Mouse (Mus musculus) liver, embryonic 13.5 days (tissue): Measurements from ENCODE around the gene Ccdc50. TPM values are rescaled to one million over a fixed set of nuclear protein-coding genes. Genes with fewer than 3 reads are reported as not detected.
A peak's percentile ranks its signal among the peaks of the same experiment; 100 is the strongest.

Experiments used
- ATAC-seq: fragments of 200-750 bp; cut with Nextera tagmentation; 2 replicates; pipeline ENCODE4 v1.8.0; 2017; ENCODE audit warnings: low read depth, mild to moderate bottlenecking, moderate number of reproducible peaks, moderate library complexity
- DNase-seq: peaks from one replicate; pipeline ENCODE4 v3.0.0; 2022
- H3K27ac ChIP-seq: fragments of 300-500 bp; sonication (generic); 2 replicates; pipeline ENCODE4 v1.5.1; 2015; ENCODE audit warnings: moderate library complexity, mild to moderate bottlenecking, inconsistent platforms
- H3K27me3 ChIP-seq: fragments of 300-500 bp; sonication (generic); 2 replicates; pipeline ENCODE4 v1.6.1; 2015; ENCODE audit warnings: mild to moderate bottlenecking, inconsistent platforms
- H3K36me3 ChIP-seq: fragments of 300-500 bp; sonication (generic); 2 replicates; pipeline ENCODE4 v1.6.1; 2015; ENCODE audit warnings: mild to moderate bottlenecking, inconsistent platforms
- H3K4me1 ChIP-seq: fragments of 300-500 bp; sonication (generic); replicated peaks from 2 replicates; pipeline ENCODE4 v1.6.1; 2015; ENCODE audit warnings: inconsistent platforms
- H3K4me2 ChIP-seq: fragments of 300-500 bp; sonication (generic); 2 replicates; pipeline ENCODE4 v1.6.1; 2015; ENCODE audit warnings: inconsistent platforms, mild to moderate bottlenecking, moderate library complexity
- H3K4me3 ChIP-seq: fragments of 300-500 bp; sonication (generic); replicated peaks from 2 replicates; pipeline ENCODE4 v1.5.1; 2015; ENCODE audit warnings: mild to moderate bottlenecking, inconsistent platforms
- H3K9ac ChIP-seq: fragments of 300-500 bp; sonication (generic); 2 replicates; pipeline ENCODE4 v1.6.1; 2015; ENCODE audit warnings: mild to moderate bottlenecking, inconsistent platforms
- H3K9me3 ChIP-seq: fragments of 300-500 bp; sonication (generic); replicated peaks from 2 replicates; pipeline ENCODE4 v1.6.1; 2016; ENCODE audit warnings: inconsistent platforms
- WGBS: fragments of 180-500 bp; shearing (Covaris S2); methylation state at CpG from one replicate; pipeline ENCODE4 v1.1.7; 2015; ENCODE audit not compliant: insufficient replicate concordance; 5-methylcytosine and 5-hydroxymethylcytosine counted together
- polyA plus RNA-seq: library from polyadenylated mRNA; unstranded; fragments of >200 nt; fragmentation: Nextera tagmentation; extraction: Ambion mirVana; gene quantifications from 2 replicates; pipeline ENCODE4 v1.2.1, GENCODE M21; 2015

Gene Ccdc50
- 16.1 and 21.3 TPM in 2 replicates for polyA plus RNA-seq

- ATAC-seq (peak; percentile 89), DNase-seq (peak; percentile 63)
- H3K9me3 ChIP-seq, result no peaks in the 10 kb centered on the region
- peak within 1 kb of the TSS; percentile 76 for H3K4me2 ChIP-seq
- H3K36me3 ChIP-seq, result no peaks in the 10 kb centered on the region
- under 1% methylated on average over 52 of the region's 69 CpGs for WGBS
- H3K27ac ChIP-seq, result peak within 1 kb of the TSS; percentile 82
- peaks cover 30% of the 10 kb centered on the region for H3K4me1 ChIP-seq
- no peaks in the 10 kb centered on the region for H3K27me3 ChIP-seq
- H3K4me3 ChIP-seq, result peak within 1 kb of the TSS; percentile 75
- peak within 1 kb of the TSS; percentile 86 for H3K9ac ChIP-seq
Observed at GRCm38 (mm10) chr16:27388761-27389451, at the start of gene Ccdc50. Ccdc50 (plus strand) TSS chr16:27388869.

GRCm38 (mm10) chr16:27347521-27347920 lies 41.1 kb upstream of the Ccdc50 start:
- no peaks in the 10 kb centered on the region for H3K9me3 ChIP-seq
- WGBS, result 61% methylated on average over 3 of the region's 3 CpGs
- no peak overlapping the region for H3K4me2 ChIP-seq
- no peaks in the 10 kb centered on the region for H3K27me3 ChIP-seq
- H3K4me3 ChIP-seq, result no peak overlapping the region
- no peak for ATAC-seq
- H3K36me3 ChIP-seq, result no peaks in the 10 kb centered on the region
- no peak overlapping the region for H3K27ac ChIP-seq
- DNase-seq, result no peak
- H3K4me1 ChIP-seq, result no peaks in the 10 kb centered on the region
- no peak overlapping the region for H3K9ac ChIP-seq

- 26% methylated on average over 1 of the region's 1 CpGs for WGBS
Observed at GRCm38 (mm10) chr16:27348359-27348758, 40.3 kb upstream of the Ccdc50 start.

GRCm38 (mm10) chr16:27349235-27349634 lies 39.4 kb upstream of the Ccdc50 start:
- no peak overlapping the region for H3K27ac ChIP-seq
- no peaks in the 10 kb centered on the region for H3K27me3 ChIP-seq
- H3K9me3 ChIP-seq, result no peaks in the 10 kb centered on the region
- H3K36me3 ChIP-seq, result no peaks in the 10 kb centered on the region
- 74% methylated on average over 2 of the region's 2 CpGs for WGBS
- DNase-seq, result no peak
- H3K9ac ChIP-seq, result no peak overlapping the region
- H3K4me3 ChIP-seq, result no peak overlapping the region
- H3K4me2 ChIP-seq, result no peak overlapping the region
- ATAC-seq, result no peak
- H3K4me1 ChIP-seq, result no peaks in the 10 kb centered on the region

More at GRCm38 (mm10) chr16:27348359-27348758, 40.3 kb upstream of the Ccdc50 start:
- ATAC-seq (no peak), DNase-seq (no peak)
- Histone ChIP-seq H3K4me1 (no peaks in the 10 kb centered on the region), H3K9ac (no peak overlapping the region), H3K9me3 (no peaks in the 10 kb centered on the region), H3K4me2 (no peak overlapping the region), H3K27me3 (no peaks in the 10 kb centered on the region), H3K4me3 (no peak overlapping the region), H3K36me3 (no peaks in the 10 kb centered on the region), H3K27ac (no peak overlapping the region)

GRCm38 (mm10) chr16:27349878-27350532 lies 38.7 kb upstream of the Ccdc50 start:
- DNase-seq (no peak), ATAC-seq (no peak)
- 70% methylated on average over 7 of the region's 7 CpGs for WGBS
- Histone ChIP-seq H3K4me3 (no peak overlapping the region), H3K27me3 (no peaks in the 10 kb centered on the region), H3K36me3 (no peaks in the 10 kb centered on the region), H3K4me2 (no peak overlapping the region), H3K9me3 (no peaks in the 10 kb centered on the region), H3K9ac (no peak overlapping the region), H3K27ac (no peak overlapping the region), H3K4me1 (no peaks in the 10 kb centered on the region)

- Histone ChIP-seq H3K27me3 (no peaks in the 10 kb centered on the region), H3K36me3 (no peaks in the 10 kb centered on the region)
- no peak for ATAC-seq
Observed at GRCm38 (mm10) chr16:27354464-27354863, 34.2 kb upstream of the Ccdc50 start.

GRCm38 (mm10) chr16:27360059-27360458 lies 28.6 kb upstream of the Ccdc50 start:
- H3K9me3 ChIP-seq, result no peaks in the 10 kb centered on the region
- no peaks in the 10 kb centered on the region for H3K4me1 ChIP-seq
- no peak overlapping the region for H3K4me3 ChIP-seq
- no peaks in the 10 kb centered on the region for H3K27me3 ChIP-seq
- no peak overlapping the region for H3K4me2 ChIP-seq
- ATAC-seq (no peak), DNase-seq (no peak)
- H3K36me3 ChIP-seq, result no peaks in the 10 kb centered on the region
- 72% methylated on average over 1 of the region's 1 CpGs for WGBS
- no peak overlapping the region for H3K27ac ChIP-seq
- no peak overlapping the region for H3K9ac ChIP-seq

More at GRCm38 (mm10) chr16:27354464-27354863, 34.2 kb upstream of the Ccdc50 start:
- H3K4me3 ChIP-seq, result no peak overlapping the region
- no peaks in the 10 kb centered on the region for H3K4me1 ChIP-seq
- no peak overlapping the region for H3K4me2 ChIP-seq
- DNase-seq, result no peak
- H3K27ac ChIP-seq, result no peak overlapping the region
- H3K9me3 ChIP-seq, result no peaks in the 10 kb centered on the region
- H3K9ac ChIP-seq, result no peak overlapping the region
- WGBS, result 61% methylated on average over 2 of the region's 2 CpGs

- Histone ChIP-seq H3K4me3 (no peak within 1 kb of the TSS), H3K27me3 (no peaks in the 10 kb centered on the region), H3K4me2 (no peak within 1 kb of the TSS), H3K9me3 (no peaks in the 10 kb centered on the region), H3K36me3 (no peaks in the 10 kb centered on the region), H3K27ac (no peak within 1 kb of the TSS), H3K9ac (no peak within 1 kb of the TSS), H3K4me1 (no peaks in the 10 kb centered on the region)
- no peak for ATAC-seq
- 72% methylated on average over 8 of the region's 8 CpGs for WGBS
- DNase-seq, result no peak
Observed at GRCm38 (mm10) chr16:27370191-27370590, 18.5 kb upstream of the Ccdc50 start, which contains the start of gene Uts2b. Uts2b (minus strand) TSS chr16:27370239.

- Histone ChIP-seq H3K36me3 (no peaks in the 10 kb centered on the region), H3K27me3 (no peaks in the 10 kb centered on the region), H3K4me2 (no peak overlapping the region), H3K4me1 (no peaks in the 10 kb centered on the region), H3K9ac (no peak overlapping the region), H3K27ac (no peak overlapping the region), H3K4me3 (no peak overlapping the region), H3K9me3 (no peaks in the 10 kb centered on the region)
- ATAC-seq, result no peak
- 65% methylated on average over 2 of the region's 2 CpGs for WGBS
- DNase-seq, result no peak
Observed at GRCm38 (mm10) chr16:27370700-27371099, 18.0 kb upstream of the Ccdc50 start.

GRCm38 (mm10) chr16:27374139-27374538 lies 14.5 kb upstream of the Ccdc50 start:
- Histone ChIP-seq H3K4me3 (no peak overlapping the region), H3K27ac (no peak overlapping the region), H3K9me3 (no peaks in the 10 kb centered on the region), H3K4me2 (no peak overlapping the region), H3K9ac (no peak overlapping the region), H3K36me3 (no peaks in the 10 kb centered on the region), H3K4me1 (no peaks in the 10 kb centered on the region), H3K27me3 (no peaks in the 10 kb centered on the region)
- 25% methylated on average over 3 of the region's 3 CpGs for WGBS
- ATAC-seq, result 0 out of 2 replicates have a peak, but pooled peaks have one; percentile 12
- DNase-seq, result no peak

GRCm38 (mm10) chr16:27375318-27375717 lies 13.4 kb upstream of the Ccdc50 start:
- H3K4me2 ChIP-seq, result no peak overlapping the region
- no peak for DNase-seq
- H3K4me1 ChIP-seq, result no peaks in the 10 kb centered on the region
- no peak overlapping the region for H3K9ac ChIP-seq
- peak; percentile 50 for ATAC-seq
- H3K4me3 ChIP-seq, result no peak overlapping the region
- no peaks in the 10 kb centered on the region for H3K36me3 ChIP-seq
- H3K9me3 ChIP-seq, result no peaks in the 10 kb centered on the region
- H3K27me3 ChIP-seq, result no peaks in the 10 kb centered on the region
- no peak overlapping the region for H3K27ac ChIP-seq
- 68% methylated on average over 2 of the region's 2 CpGs for WGBS

- no peak overlapping the region for H3K4me2 ChIP-seq
- DNase-seq (no peak), ATAC-seq (no peak)
- H3K27me3 ChIP-seq, result no peaks in the 10 kb centered on the region
- H3K27ac ChIP-seq, result no peak overlapping the region
- H3K4me1 ChIP-seq, result no peaks in the 10 kb centered on the region
- H3K4me3 ChIP-seq, result no peak overlapping the region
- no peaks in the 10 kb centered on the region for H3K36me3 ChIP-seq
- no peak overlapping the region for H3K9ac ChIP-seq
- no peaks in the 10 kb centered on the region for H3K9me3 ChIP-seq
Observed at GRCm38 (mm10) chr16:27376556-27376955, 12.1 kb upstream of the Ccdc50 start.
